ENCODE assay signal across 9 mouse cellular contexts in genomic region chr11:47890315-47890714, GRCm38 (mm10).
DNase-seq lines count a peak whose midpoint lies in the region; ATAC-seq lines count a peak whose summit lies in the region.
"Had no signal": no experiment of that assay in that cellular context is flagged by ENCODE, and none has a peak within 500 bp of the region (broad histone marks: within the 10 kb centered on the region; RNA-seq: fewer than 3 reads in every experiment).

No protein-coding gene starts in this region.

- no peak overlapping the region for H3K27ac ChIP-seq in heart, embryonic 12.5 days (ENCODE audit: poor library complexity, severe bottlenecking)
- H3K27ac ChIP-seq: neural tube, embryonic 13.5 days had no signal

- intact Hi-C loops in heart, postnatal 10 days (cut with DNase I): no loop called here

- H3K9ac ChIP-seq in heart, embryonic 12.5 days: no peak overlapping the region
- H3K9ac ChIP-seq: neural tube, embryonic 13.5 days had no signal

- H3K9me3 ChIP-seq in heart, embryonic 12.5 days (replicated peaks): no peaks in the 10 kb centered on the region
- H3K9me3 ChIP-seq: neural tube, embryonic 13.5 days had no signal

- H3K4me1 ChIP-seq in heart, embryonic 12.5 days (replicated peaks): no peaks in the 10 kb centered on the region

- peak; percentile 36 to 65 for DNase-seq in heart, postnatal 10 days
- peak; percentile 46 for DNase-seq in testis, postnatal 10 days (ENCODE audit: low spot score)
- DNase-seq in testis, postnatal 14 days (ENCODE audit: low spot score): no peak
- peak; percentile 63 for DNase-seq in heart, postnatal 4 days
- DNase-seq in cerebellum, adult 11 months: no peak
- no peak for DNase-seq in urinary bladder, postnatal 36 days (ENCODE audit: low spot score in 2 of 2)

- no peak overlapping the region for H3K4me2 ChIP-seq in heart, embryonic 12.5 days
- H3K4me2 ChIP-seq: neural tube, embryonic 13.5 days had no signal

- no peak overlapping the region for H3K4me3 ChIP-seq in heart, embryonic 12.5 days
- H3K4me3 ChIP-seq: neural tube, embryonic 13.5 days had no signal

- no peaks in the 10 kb centered on the region for H3K36me3 ChIP-seq in heart, embryonic 12.5 days
- H3K36me3 ChIP-seq: neural tube, embryonic 13.5 days had no signal

- WGBS in heart, embryonic 12.5 days: 33% methylated on average over 2 of the region's 2 CpGs

- H3K27me3 ChIP-seq in heart, embryonic 12.5 days (replicated peaks): no peaks in the 10 kb centered on the region
- H3K27me3 ChIP-seq: neural tube, embryonic 13.5 days had no signal

- no peak for ATAC-seq in heart, embryonic 12.5 days (ENCODE audit: insufficient number of reproducible peaks, low FRiP score)
- no peak for ATAC-seq in megakaryocyte-erythroid progenitor cell, adult 5-6 weeks (replicated peaks; ENCODE audit: low FRiP score, low TSS enrichment, poor library complexity, severe bottlenecking)

Comparison
In these comparisons a context has a peak if more than half of its experiments do, and no peak if none do; other contexts are left out.
1. DNase-seq: peak in heart, postnatal 10 days (2 of 2), testis, postnatal 10 days (single experiment) and heart, postnatal 4 days (single experiment); none in testis, postnatal 14 days (single experiment), cerebellum, adult 11 months (single experiment) and urinary bladder, postnatal 36 days (0 of 2).